Comparison of ENCODE assay signal across 15 mouse cellular contexts in the genomic region with DNA sequence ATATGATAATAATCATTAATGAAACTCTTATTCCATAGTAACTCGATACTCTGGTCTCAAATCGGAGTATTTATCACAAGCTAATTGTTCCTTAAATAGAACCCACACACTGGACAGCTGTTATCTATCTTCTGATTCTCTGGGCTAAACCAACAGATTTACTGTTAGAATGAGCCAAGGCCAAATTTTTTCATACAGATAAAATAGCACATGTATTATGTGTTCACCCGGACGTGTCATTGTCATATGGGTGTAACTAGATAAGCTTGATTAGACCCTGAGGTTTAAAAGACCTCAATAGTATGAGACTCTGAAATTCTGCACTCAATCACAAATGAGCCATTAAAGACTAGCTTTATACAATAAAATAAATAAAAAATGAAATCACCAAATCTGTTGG. TPM values are rescaled to one million over a fixed set of nuclear protein-coding genes. Genes with fewer than 3 reads are reported as not detected.
A peak's percentile ranks its signal among the peaks of the same experiment; 100 is the strongest.
DNase-seq lines count a peak whose midpoint lies in the region; ATAC-seq and TF ChIP-seq lines count a peak whose summit lies in the region.
"Had no signal": no experiment of that assay in that cellular context is flagged by ENCODE, and none has a peak within 500 bp of the region (broad histone marks: within the 10 kb centered on the region; RNA-seq: fewer than 3 reads in every experiment).

No protein-coding gene starts in this region.

- H3K4me1 ChIP-seq in heart, embryonic 15.5 days (replicated peaks), result peaks cover 4% of the 10 kb centered on the region
- no peaks in the 10 kb centered on the region for H3K4me1 ChIP-seq in heart, embryonic 10.5 days
- peaks cover 35% of the 10 kb centered on the region for H3K4me1 ChIP-seq in limb, embryonic 13.5 days
- H3K4me1 ChIP-seq: liver, embryonic 12.5 days; megakaryocyte, embryonic 14.5 days had no signal

- no peak for TF ChIP-seq POLR2A in brain, embryonic 14.5 days (IDR thresholded peaks at IDR 0.05; ENCODE audit: borderline replicate concordance, extremely low read depth, insufficient read depth, insufficient read length, poor library complexity, severe bottlenecking)

- no peak for TF ChIP-seq CTCF in layer of hippocampus, adult 2 months (conservative IDR thresholded peaks at IDR 0.05)
- no peak for TF ChIP-seq CTCF in brain, embryonic 14.5 days (IDR thresholded peaks at IDR 0.05; ENCODE audit: borderline replicate concordance, extremely low read depth, insufficient read depth, insufficient read length)
- TF ChIP-seq CTCF in left cerebral cortex, adult 2 months (IDR thresholded peaks at IDR 0.05), result no peak

- no peak overlapping the region for H3K9ac ChIP-seq in heart, embryonic 15.5 days
- H3K9ac ChIP-seq in limb, embryonic 13.5 days, result no peak overlapping the region
- H3K9ac ChIP-seq: liver, embryonic 12.5 days had no signal

- H3K9me3 ChIP-seq in heart, embryonic 15.5 days (replicated peaks), result no peaks in the 10 kb centered on the region
- no peaks in the 10 kb centered on the region for H3K9me3 ChIP-seq in heart, embryonic 10.5 days
- H3K9me3 ChIP-seq in limb, embryonic 13.5 days, result no peaks in the 10 kb centered on the region; the same call in 1 of the 2 replicates
- H3K9me3 ChIP-seq: liver, embryonic 12.5 days had no signal

- 40% methylated on average over 4 of the region's 4 CpGs for whole genome bisulfite sequencing in heart, embryonic 15.5 days
- WGBS in heart, embryonic 10.5 days, result 76% methylated on average over 4 of the region's 4 CpGs
- 40% methylated on average over 4 of the region's 4 CpGs for WGBS in limb, embryonic 13.5 days

- H3K4me2 ChIP-seq in heart, embryonic 15.5 days, result no peak overlapping the region
- no peak overlapping the region for H3K4me2 ChIP-seq in limb, embryonic 13.5 days (replicated peaks)
- H3K4me2 ChIP-seq: liver, embryonic 12.5 days had no signal

- DNase-seq in heart, embryonic 10.5 days (ENCODE audit: low spot score), result no peak
- DNase-seq in layer of hippocampus, adult 2 months (ENCODE audit: low spot score in 2 of 2), result no peak
- DNase-seq in layer of hippocampus, postnatal 36 days, result no peak
- DNase-seq in brain, embryonic 14.5 days (ENCODE audit: low read depth), result peak; percentile 9
- DNase-seq in B cell, adult 2 months, result no peak
- no peak for DNase-seq in left cerebral cortex, adult 2 months (ENCODE audit: extremely low spot score in 1 of 2, low spot score in 2 of 2)
- DNase-seq: gastrocnemius, adult 2 months; thymus, postnatal 25 days had no signal

- no peak overlapping the region for H3K4me3 ChIP-seq in heart, embryonic 15.5 days
- H3K4me3 ChIP-seq in heart, embryonic 10.5 days, result no peak overlapping the region
- H3K4me3 ChIP-seq in layer of hippocampus, adult 2 months, result no peak overlapping the region
- H3K4me3 ChIP-seq in limb, embryonic 13.5 days, result no peak overlapping the region
- H3K4me3 ChIP-seq in left cerebral cortex, adult 2 months, result no peak overlapping the region
- H3K4me3 ChIP-seq: liver, embryonic 12.5 days; megakaryocyte, embryonic 14.5 days had no signal

- ATAC-seq in heart, embryonic 15.5 days (replicated peaks; ENCODE audit: insufficient number of reproducible peaks, insufficient read depth, low FRiP score, low read depth), result 0 out of 2 replicates have a peak, but pooled peaks have one; percentile 10
- 0 out of 2 replicates have a peak, but pooled peaks have one; percentile 7 for ATAC-seq in limb, embryonic 13.5 days (ENCODE audit: low FRiP score, low read depth)
- ATAC-seq: liver, embryonic 12.5 days had no signal

- intact Hi-C loops in left cerebral cortex, adult 2 months (cut with DNase I), result no loop called here

- H3K27ac ChIP-seq in heart, embryonic 15.5 days, result peak overlapping the region; percentile 49
- no peak overlapping the region for H3K27ac ChIP-seq in heart, embryonic 10.5 days
- peak overlapping the region; percentile 49 for H3K27ac ChIP-seq in layer of hippocampus, adult 2 months
- no peak overlapping the region for H3K27ac ChIP-seq in limb, embryonic 13.5 days
- no peak overlapping the region for H3K27ac ChIP-seq in left cerebral cortex, adult 2 months
- H3K27ac ChIP-seq: gastrocnemius, adult 2 months; liver, embryonic 12.5 days had no signal

- H3K27me3 ChIP-seq in heart, embryonic 15.5 days, result no peaks in the 10 kb centered on the region
- H3K27me3 ChIP-seq in heart, embryonic 10.5 days (ENCODE audit: insufficient read depth, poor library complexity, severe bottlenecking), result no peaks in the 10 kb centered on the region
- no peaks in the 10 kb centered on the region for H3K27me3 ChIP-seq in limb, embryonic 13.5 days
- H3K27me3 ChIP-seq: liver, embryonic 12.5 days; megakaryocyte, embryonic 14.5 days had no signal

- H3K36me3 ChIP-seq in heart, embryonic 15.5 days, result no peaks in the 10 kb centered on the region
- no peaks in the 10 kb centered on the region for H3K36me3 ChIP-seq in heart, embryonic 10.5 days
- H3K36me3 ChIP-seq in limb, embryonic 13.5 days, result no peaks in the 10 kb centered on the region
- H3K36me3 ChIP-seq: liver, embryonic 12.5 days had no signal

RNA-seq across cellular contexts. Expression of a gene that starts 28.4 kb away (rescaled TPM):
- not detected in 2 replicates for polyA plus RNA-seq in heart, embryonic 15.5 days (2015; fragmentation: Nextera tagmentation; extraction: Ambion mirVana)
- not detected in 2 replicates for polyA plus RNA-seq in heart, embryonic 10.5 days (2016; fragmentation: Nextera tagmentation; extraction: Ambion mirVana)
- total RNA-seq in layer of hippocampus, adult 2 months (2021), result not detected
- not detected for total RNA-seq in layer of hippocampus, postnatal 36 days (2021)
- polyA plus RNA-seq in brain, embryonic 14.5 days (2012; rRNA removed), result not detected in 2 replicates
- polyA plus RNA-seq in limb, embryonic 13.5 days (2015; fragmentation: Nextera tagmentation; extraction: Ambion mirVana), result 0.51 and 0.84 TPM in 2 replicates
- not detected for total RNA-seq in left cerebral cortex, adult 2 months (2021)
- total RNA-seq: adrenal gland, postnatal 14 days; gastrocnemius, adult 2 months; heart, adult 18-20 months had no signal
- polyA plus RNA-seq: hindbrain, embryonic 11.5 days; liver, embryonic 12.5 days had no signal

Comparison
In these comparisons a context has a peak if more than half of its experiments do, and no peak if none do; other contexts are left out.
1. H3K27ac ChIP-seq: peak in heart, embryonic 15.5 days (single experiment) and layer of hippocampus, adult 2 months (single experiment); none in heart, embryonic 10.5 days (single experiment), limb, embryonic 13.5 days (single experiment) and left cerebral cortex, adult 2 months (single experiment).